ENCODE assay signal across 1 mouse cellular context in the genomic region with DNA sequence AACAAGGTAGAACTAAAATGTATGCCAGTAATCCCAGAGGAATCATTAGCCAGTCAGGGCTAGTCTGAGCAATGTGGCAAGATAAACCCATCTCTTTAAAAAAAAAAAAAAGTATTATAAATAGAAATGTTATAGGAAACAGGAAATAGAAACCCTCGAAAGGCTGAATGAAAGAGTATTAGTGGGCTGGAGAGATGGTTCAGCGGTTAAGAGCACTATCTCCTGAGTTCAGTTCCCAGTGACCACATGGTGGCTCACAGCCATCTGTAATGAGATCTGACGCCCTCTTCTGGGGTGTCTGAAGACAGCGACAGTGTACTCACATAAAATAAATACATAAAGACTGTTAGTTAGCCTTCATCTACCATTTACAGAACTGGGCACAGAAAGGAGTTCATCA.
TF ChIP-seq lines count a peak whose summit lies in the region.

No protein-coding gene starts in this region.

TF ChIP-seq in MEL, 35 proteins besides CTCF, POLR2A, EP300 and RAD21 (continued from another document):
- TF ChIP-seq POLR2AphosphoS2 (IDR thresholded peaks at IDR 0.05; ENCODE audit: low read length), result no peak
- TF ChIP-seq HCFC1 (IDR thresholded peaks at IDR 0.05; ENCODE audit: low read depth, low read length), result no peak
- TF ChIP-seq ELF1 (IDR thresholded peaks at IDR 0.05; ENCODE audit: low read depth, low read length), result no peak
- no peak for TF ChIP-seq ZKSCAN1 (IDR thresholded peaks at IDR 0.05; ENCODE audit: low read depth, low read length)
- no peak for TF ChIP-seq NELFE (IDR thresholded peaks at IDR 0.05; ENCODE audit: low read depth, low read length)
- no peak for TF ChIP-seq UBTF (IDR thresholded peaks at IDR 0.05; ENCODE audit: borderline replicate concordance, insufficient read depth, low read depth, low read length)
- TF ChIP-seq BHLHE40 (IDR thresholded peaks at IDR 0.05; ENCODE audit: borderline replicate concordance, low read depth, low read length), result no peak
- peak; percentile 87; the same call in 1 of the 2 replicates for TF ChIP-seq MYC (IDR thresholded peaks at IDR 0.05; ENCODE audit: low read depth, low read length)
- TF ChIP-seq POLR2AphosphoS5 (IDR thresholded peaks at IDR 0.05; ENCODE audit: borderline replicate concordance, low read depth, low read length), result no peak
- no peak for TF ChIP-seq KAT2A (conservative IDR thresholded peaks at IDR 0.05; ENCODE audit: low read depth, low read length)
- no peak for TF ChIP-seq E2F4 (IDR thresholded peaks at IDR 0.05; ENCODE audit: borderline replicate concordance, low read depth, low read length)
- no peak for TF ChIP-seq JUND (IDR thresholded peaks at IDR 0.05; ENCODE audit: low read depth, low read length)
- TF ChIP-seq MEF2A (IDR thresholded peaks at IDR 0.05; ENCODE audit: extremely low read depth, insufficient replicate concordance, low read depth, low read length, poor library complexity, severe bottlenecking), result peak; percentile 81
- no peak for TF ChIP-seq TBP (IDR thresholded peaks at IDR 0.05; ENCODE audit: low read depth, low read length)
- TF ChIP-seq CHD1 (IDR thresholded peaks at IDR 0.05; ENCODE audit: low read depth, low read length), result no peak
- peak; percentile 94 for TF ChIP-seq ZNF384 (IDR thresholded peaks at IDR 0.05; ENCODE audit: low read depth, low read length)
- TF ChIP-seq MXI1 (IDR thresholded peaks at IDR 0.05; ENCODE audit: low read depth, low read length), result no peak
- no peak for TF ChIP-seq NRF1 (IDR thresholded peaks at IDR 0.05; ENCODE audit: insufficient read depth, low read depth, low read length, poor library complexity, severe bottlenecking)
- no peak for TF ChIP-seq GABPA (IDR thresholded peaks at IDR 0.05; ENCODE audit: low read depth, low read length)
- TF ChIP-seq RCOR1 (IDR thresholded peaks at IDR 0.05; ENCODE audit: low read depth, low read length), result no peak
- TF ChIP-seq USF1 (IDR thresholded peaks at IDR 0.05; ENCODE audit: low read depth, low read length), result no peak; the same call in 1 of the 2 replicates
